Comparison of ENCODE assay signal across 21 mouse cellular contexts in genomic region chr13:64421386-64421785, GRCm38 (mm10). TPM values are rescaled to one million over a fixed set of nuclear protein-coding genes. Genes with fewer than 3 reads are reported as not detected.
A peak's percentile ranks its signal among the peaks of the same experiment; 100 is the strongest.
DNase-seq lines count a peak whose midpoint lies in the region; ATAC-seq and TF ChIP-seq lines count a peak whose summit lies in the region.
"Had no signal": no experiment of that assay in that cellular context is flagged by ENCODE, and none has a peak within 500 bp of the region (broad histone marks: within the 10 kb centered on the region; RNA-seq: fewer than 3 reads in every experiment).

No protein-coding gene starts in this region.

- TF ChIP-seq POLR2A in myocyte (IDR thresholded peaks at IDR 0.05; ENCODE audit: insufficient read length, low read depth), result no peak

- H3ac ChIP-seq in myocyte (ENCODE audit: control insufficient read depth, insufficient read length), result no peak overlapping the region

- peaks cover 17% of the 10 kb centered on the region for H3K4me1 ChIP-seq in kidney, embryonic 15.5 days
- H3K4me1 ChIP-seq: forebrain, embryonic 10.5 days; hindbrain, embryonic 13.5 days; midbrain, embryonic 10.5 days had no signal

- no peak overlapping the region for H3K9ac ChIP-seq in kidney, embryonic 15.5 days
- H3K9ac ChIP-seq: forebrain, postnatal 0 days; hindbrain, embryonic 13.5 days had no signal

- H3K9me3 ChIP-seq in kidney, embryonic 15.5 days (replicated peaks), result no peaks in the 10 kb centered on the region
- H3K9me3 ChIP-seq: forebrain, embryonic 10.5 days; heart, embryonic 10.5 days; hindbrain, embryonic 13.5 days; midbrain, embryonic 10.5 days had no signal

- no peak overlapping the region for H3K4me2 ChIP-seq in kidney, embryonic 15.5 days
- H3K4me2 ChIP-seq in myocyte (ENCODE audit: low read depth), result peak overlapping the region; percentile 48
- H3K4me2 ChIP-seq: hindbrain, embryonic 13.5 days had no signal

- DNase-seq in heart, adult 11 months, result peak; percentile 83
- DNase-seq in heart, adult 9 months (ENCODE audit: low spot score in 2 of 2), result no peak
- DNase-seq in kidney, postnatal 36 days, result no peak
- peak; percentile 68 for DNase-seq in NIH3T3 (ENCODE audit: low read depth)
- no peak for DNase-seq in thymus, postnatal 14 days
- no peak for DNase-seq in right cerebral cortex, adult 18-20 months
- DNase-seq: cerebellum, adult 18-20 months; cerebellum, postnatal 14 days; forebrain, postnatal 0 days; gastrocnemius, postnatal 25 days; kidney, adult 2 months; kidney, postnatal 25 days; right cerebral cortex, postnatal 14 days; thymus, postnatal 36 days had no signal

- no peak for ATAC-seq in kidney, embryonic 15.5 days (replicated peaks; ENCODE audit: low FRiP score)
- ATAC-seq: forebrain, postnatal 0 days; midbrain, embryonic 16.5 days had no signal

- H3K27me3 ChIP-seq in kidney, embryonic 15.5 days, result no peaks in the 10 kb centered on the region
- H3K27me3 ChIP-seq in myocyte (ENCODE audit: control insufficient read depth, insufficient read depth, insufficient read length), result no peaks in the 10 kb centered on the region
- H3K27me3 ChIP-seq: hindbrain, embryonic 13.5 days had no signal

- no peaks in the 10 kb centered on the region for H3K36me3 ChIP-seq in kidney, embryonic 15.5 days
- no peaks in the 10 kb centered on the region for H3K36me3 ChIP-seq in myocyte (ENCODE audit: control insufficient read depth, insufficient read depth)
- H3K36me3 ChIP-seq: forebrain, embryonic 10.5 days; heart, embryonic 10.5 days; hindbrain, embryonic 13.5 days; midbrain, embryonic 10.5 days had no signal

- 55% methylated on average over 3 of the region's 3 CpGs for WGBS in kidney, embryonic 15.5 days

- H3K4me3 ChIP-seq in kidney, embryonic 15.5 days (replicated peaks), result no peak overlapping the region
- no peak overlapping the region for H3K4me3 ChIP-seq in myocyte
- H3K4me3 ChIP-seq: forebrain, embryonic 10.5 days; heart, embryonic 10.5 days; hindbrain, embryonic 13.5 days; midbrain, embryonic 10.5 days had no signal

- no peaks in the 10 kb centered on the region for H3K79me2 ChIP-seq in myocyte (ENCODE audit: control insufficient read depth, insufficient read depth)

- H3K27ac ChIP-seq in kidney, embryonic 15.5 days, result peak overlapping the region; percentile 48; the same call in 1 of the 2 replicates
- H3K27ac ChIP-seq: forebrain, embryonic 10.5 days; heart, embryonic 10.5 days; hindbrain, embryonic 13.5 days; midbrain, embryonic 10.5 days had no signal

TF ChIP-seq in myocyte, 11 proteins besides CTCF, POLR2A, EP300 and RAD21:
- TF ChIP-seq MYOD1 (IDR thresholded peaks at IDR 0.05; ENCODE audit: control insufficient read depth in 1 of 3, insufficient read length in 2 of 3, low read depth in 2 of 3), result peak in 1 of 3 experiments; percentile 21
- TF ChIP-seq MAX (IDR thresholded peaks at IDR 0.05; ENCODE audit: low read depth), result no peak

RNA-seq across cellular contexts. Expression of gene Cdk20, which starts 10.7 kb away (rescaled TPM):
- 10.4 and 12.8 TPM in 2 replicates for polyA plus RNA-seq in kidney, embryonic 15.5 days (2015; fragmentation: Nextera tagmentation; extraction: Ambion mirVana)
- polyA plus RNA-seq in myocyte (2012; fragmentation: generic; extraction: Trizol), result 11.4 TPM

RNA-seq across cellular contexts. Expression of gene Ctsl, which starts 50.7 kb away (rescaled TPM):
- polyA plus RNA-seq in kidney, embryonic 15.5 days (2015; fragmentation: Nextera tagmentation; extraction: Ambion mirVana), result 306 and 318 TPM in 2 replicates
- polyA plus RNA-seq in myocyte (2012; fragmentation: generic; extraction: Trizol), result 778 TPM

Comparison
In these comparisons a context has a peak if more than half of its experiments do, and no peak if none do; other contexts are left out.
1. DNase-seq: peak in heart, adult 11 months (single experiment) and NIH3T3 (single experiment); none in heart, adult 9 months (0 of 2), kidney, postnatal 36 days (0 of 2), thymus, postnatal 14 days (single experiment) and right cerebral cortex, adult 18-20 months (single experiment).